Mouse (Mus musculus) small intestine, adult 2 months (tissue): ENCODE data around the gene Ooep.

ENCODE experiments used
- CTCF ChIP-seq: fragments of 200-500 bp; IDR thresholded peaks from 2 replicates; pipeline ENCODE4 v1.5.1; 2012; ENCODE audit warnings: low read depth, mild to moderate bottlenecking, control low read depth, inconsistent platforms, low read length, moderate library complexity, mixed read lengths; ENCODE audit not compliant: insufficient replicate concordance, insufficient read length; ENCODE audit errors: extremely low read depth
- POLR2A ChIP-seq: fragments of 200-500 bp; IDR thresholded peaks from 2 replicates; pipeline ENCODE4 v1.6.1; 2012; ENCODE audit warnings: low read depth, mild to moderate bottlenecking, control low read depth, inconsistent platforms, low read length, moderate library complexity

- TF ChIP-seq POLR2A (peak; percentile 31; the same call in 1 of the 2 replicates), CTCF (no peak)
Observed at GRCm38 (mm10) chr9:78428185-78428584, 49.7 kb upstream of the Ooep start.
